Mouse (Mus musculus) embryonic fibroblast, embryonic 13.5 days (primary cell): ENCODE measurements around the gene Cyp2r1. TPM values are rescaled to one million over a fixed set of nuclear protein-coding genes. Genes with fewer than 3 reads are reported as not detected.

Source experiments
- H3K27ac ChIP-seq: 2 replicates; pipeline ENCODE4 v1.5.1; 2012; ENCODE audit warnings: low read length, control low read depth, inconsistent platforms; ENCODE audit not compliant: insufficient read depth
- H3K4me1 ChIP-seq: 2 replicates; pipeline ENCODE4 v1.6.1; 2011; ENCODE audit warnings: low read length; ENCODE audit not compliant: control insufficient read depth, insufficient read depth
- H3K4me3 ChIP-seq: 2 replicates; pipeline ENCODE4 v1.5.1; 2011; ENCODE audit warnings: mild to moderate bottlenecking, control low read depth, low read length; ENCODE audit not compliant: insufficient read depth
- CTCF ChIP-seq: IDR thresholded peaks from 2 replicates; pipeline ENCODE4 v1.5.1; 2011; ENCODE audit warnings: mild to moderate bottlenecking, control low read depth, low read length, moderate library complexity, borderline replicate concordance; ENCODE audit not compliant: insufficient read depth
- POLR2A ChIP-seq: IDR thresholded peaks from 2 replicates; pipeline ENCODE4 v1.6.1; 2011; ENCODE audit warnings: low read depth, mild to moderate bottlenecking, control low read depth, low read length, moderate library complexity
- polyA plus RNA-seq: library from polyadenylated mRNA; stranded (reverse); fragments of >200 nt; gene quantifications from 2 replicates; pipeline ENCODE4 v1.2.4, GENCODE M21; 2011; ENCODE audit warnings: low read depth; ENCODE audit not compliant: missing spikeins, insufficient read length

Cyp2r1 gene
- polyA plus RNA-seq, 1 experiment = 3.5 TPM

DNA sequence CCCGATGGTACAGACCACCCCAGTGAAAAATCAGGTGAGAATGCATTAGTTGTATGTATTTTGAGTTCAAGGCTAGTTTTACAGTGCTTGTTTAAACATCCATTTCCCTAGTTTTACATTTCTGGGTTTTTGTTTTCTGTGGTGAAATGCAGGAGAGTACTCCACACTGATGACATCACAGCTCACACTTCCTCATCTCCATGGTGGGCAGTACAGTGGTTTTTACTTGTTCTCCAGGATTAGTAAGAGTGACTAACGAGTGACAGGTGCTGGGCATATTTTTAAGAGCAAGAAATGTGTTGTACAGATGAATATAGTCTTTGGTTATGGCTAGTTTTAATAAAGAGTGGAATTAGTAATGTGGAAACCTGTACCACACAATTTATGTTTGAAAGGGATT is 53.9 kb downstream of the Cyp2r1 start:
- no peaks in the 10 kb centered on the region for H3K4me1 ChIP-seq
- H3K27ac ChIP-seq = no peak overlapping the region
- no peak for TF ChIP-seq CTCF
- no peak for TF ChIP-seq POLR2A
- no peak overlapping the region for H3K4me3 ChIP-seq

Other genes with a start within 250 kb of the Cyp2r1 start
- 10.3 and 14.7 TPM in 2 replicates for gene Pde3b, start 147.7 kb downstream of the Cyp2r1 start, polyA plus RNA-seq
- gene Calca, start 73.4 kb upstream of the Cyp2r1 start, polyA plus RNA-seq = 1.4 TPM in 1 of 2 replicates, not detected in the other
- 0.76 TPM in 1 of 2 replicates, not detected in the other for gene Calcb, start 155.7 kb upstream of the Cyp2r1 start, polyA plus RNA-seq
- 1.5 and 9.2 TPM in 2 replicates for gene Insc, start 180.7 kb upstream of the Cyp2r1 start, polyA plus RNA-seq